In genomic region chr19:11769257-11769920, GRCm38 (mm10) we compare ENCODE assay signal across 8 mouse cellular contexts. TPM values are rescaled to one million over a fixed set of nuclear protein-coding genes. Genes with fewer than 3 reads are reported as not detected.
DNase-seq lines count a peak whose midpoint lies in the region; ATAC-seq and TF ChIP-seq lines count a peak whose summit lies in the region.
"Had no signal": no experiment of that assay in that cellular context is flagged by ENCODE, and none has a peak within 500 bp of the region (broad histone marks: within the 10 kb centered on the region; RNA-seq: fewer than 3 reads in every experiment).

No protein-coding gene starts in this region.

- no peak for TF ChIP-seq CTCF in kidney, adult 2 months (conservative IDR thresholded peaks at IDR 0.05; ENCODE audit: insufficient read depth, insufficient read length, low read depth, low read length)

- TF ChIP-seq POLR2A in kidney, adult 2 months (IDR thresholded peaks at IDR 0.05; ENCODE audit: low read depth, low read length): no peak

- peaks cover 4% of the 10 kb centered on the region; the same call in 1 of the 2 replicates for H3K27me3 ChIP-seq in kidney, embryonic 16.5 days (ENCODE audit: insufficient read depth, low read length)
- H3K27me3 ChIP-seq in kidney, adult 2 months (replicated peaks; ENCODE audit: control insufficient read depth, insufficient read depth, low read length): no peaks in the 10 kb centered on the region
- no peaks in the 10 kb centered on the region for H3K27me3 ChIP-seq in forebrain, embryonic 12.5 days
- H3K27me3 ChIP-seq in intestine, embryonic 14.5 days (replicated peaks; ENCODE audit: control insufficient read depth, insufficient read depth, low read length): no peaks in the 10 kb centered on the region

- H3K9ac ChIP-seq in kidney, embryonic 16.5 days (replicated peaks; ENCODE audit: low read length): no peak overlapping the region
- H3K9ac ChIP-seq in forebrain, embryonic 12.5 days: no peak overlapping the region
- no peak overlapping the region for H3K9ac ChIP-seq in intestine, embryonic 14.5 days (ENCODE audit: low read length)

- WGBS in kidney, embryonic 16.5 days: 92% methylated on average over 5 of the region's 5 CpGs
- 86% methylated on average over 5 of the region's 5 CpGs for WGBS in kidney, adult 2 months
- 89% methylated on average over 5 of the region's 5 CpGs for WGBS in forebrain, embryonic 12.5 days
- WGBS in intestine, embryonic 14.5 days: 84% methylated on average over 5 of the region's 5 CpGs

- H3K4me2 ChIP-seq in kidney, embryonic 16.5 days (replicated peaks; ENCODE audit: low read depth, low read length): peak overlapping the region; percentile 74
- H3K4me2 ChIP-seq in forebrain, embryonic 12.5 days: peak overlapping the region; percentile 54; the same call in 1 of the 2 replicates
- peak overlapping the region; percentile 79 for H3K4me2 ChIP-seq in intestine, embryonic 14.5 days (ENCODE audit: low read length)

- no peaks in the 10 kb centered on the region for H3K9me3 ChIP-seq in kidney, embryonic 16.5 days (ENCODE audit: low read length)
- no peaks in the 10 kb centered on the region for H3K9me3 ChIP-seq in forebrain, embryonic 12.5 days
- H3K9me3 ChIP-seq in intestine, embryonic 14.5 days (ENCODE audit: control insufficient read depth, low read length): no peaks in the 10 kb centered on the region

- H3K4me1 ChIP-seq in kidney, embryonic 16.5 days (ENCODE audit: insufficient read depth, low read length): peaks cover 8% of the 10 kb centered on the region
- H3K4me1 ChIP-seq in kidney, adult 2 months (ENCODE audit: control insufficient read depth, insufficient read depth, low read length): peaks cover 7% of the 10 kb centered on the region; the same call in 1 of the 2 replicates
- peaks cover 8% of the 10 kb centered on the region for H3K4me1 ChIP-seq in forebrain, embryonic 12.5 days
- H3K4me1 ChIP-seq in intestine, embryonic 14.5 days (replicated peaks; ENCODE audit: control insufficient read depth, insufficient read depth, low read length): peaks cover 6% of the 10 kb centered on the region

- peak overlapping the region; percentile 76; the same call in 1 of the 2 replicates for H3K4me3 ChIP-seq in kidney, embryonic 16.5 days (ENCODE audit: low read length)
- no peak overlapping the region for H3K4me3 ChIP-seq in kidney, adult 2 months (ENCODE audit: insufficient read depth, low read depth, low read length)
- H3K4me3 ChIP-seq in forebrain, embryonic 12.5 days (replicated peaks): no peak overlapping the region
- H3K4me3 ChIP-seq in intestine, embryonic 14.5 days (ENCODE audit: low read depth, low read length): peak overlapping the region; percentile 58; the same call in 1 of the 2 replicates

- DNase-seq in kidney, adult 2 months: no peak
- no peak for DNase-seq in intestine, embryonic 14.5 days (ENCODE audit: low spot score)
- DNase-seq in naive thymus-derived CD4-positive, alpha-beta T cell, adult 2 months (ENCODE audit: low read depth): peak; percentile 15
- DNase-seq in ovary, postnatal 36 days (ENCODE audit: low spot score): no peak

- no peak overlapping the region for H3K27ac ChIP-seq in kidney, embryonic 16.5 days (ENCODE audit: low read length)
- no peak overlapping the region for H3K27ac ChIP-seq in kidney, adult 2 months (ENCODE audit: insufficient read depth, low read depth, low read length)
- no peak overlapping the region for H3K27ac ChIP-seq in forebrain, embryonic 12.5 days
- H3K27ac ChIP-seq in intestine, embryonic 14.5 days (ENCODE audit: low read depth): no peak overlapping the region

- peaks cover 9% of the 10 kb centered on the region for H3K36me3 ChIP-seq in kidney, embryonic 16.5 days (ENCODE audit: insufficient read depth, low read length)
- no peaks in the 10 kb centered on the region for H3K36me3 ChIP-seq in kidney, adult 2 months (ENCODE audit: control insufficient read depth, insufficient read depth, low read length)
- H3K36me3 ChIP-seq in forebrain, embryonic 12.5 days (replicated peaks): peaks cover 13% of the 10 kb centered on the region
- peaks cover 20% of the 10 kb centered on the region for H3K36me3 ChIP-seq in intestine, embryonic 14.5 days (ENCODE audit: control insufficient read depth, insufficient read depth, low read length)

- peak; percentile 36; the same call in 1 of the 2 replicates for ATAC-seq in kidney, embryonic 16.5 days (ENCODE audit: low FRiP score, low TSS enrichment)
- ATAC-seq in forebrain, embryonic 12.5 days (ENCODE audit: low FRiP score): peak; percentile 49; the same call in 1 of the 2 replicates
- ATAC-seq in intestine, embryonic 14.5 days (replicated peaks; ENCODE audit: low FRiP score, low TSS enrichment, low read depth): no peak; the same call in 1 of the 2 replicates
- no peak for ATAC-seq in cerebellum, adult (ENCODE audit: insufficient number of reproducible peaks, low FRiP score, low TSS enrichment)

RNA-seq across cellular contexts. Expression of gene Mrpl16, which starts 0.8 kb away (rescaled TPM):
- polyA plus RNA-seq in kidney, embryonic 16.5 days (2015; fragmentation: Nextera tagmentation; extraction: Ambion mirVana): 49.2 and 54.4 TPM in 2 replicates
- 28.9 and 42.4 TPM in 2 replicates for polyA plus RNA-seq in kidney, adult 2 months (2012; rRNA removed)
- 43.6 and 49.0 TPM in 2 replicates for polyA plus RNA-seq in forebrain, embryonic 12.5 days (2016; fragmentation: Nextera tagmentation; extraction: Ambion mirVana)
- 67.1 and 67.8 TPM in 2 replicates for polyA plus RNA-seq in intestine, embryonic 14.5 days (2014; fragmentation: Nextera tagmentation; extraction: Ambion mirVana)

RNA-seq across cellular contexts. Expression of gene Gif, which starts 22.0 kb away (rescaled TPM):
- not detected in 2 replicates for polyA plus RNA-seq in kidney, embryonic 16.5 days (2015; fragmentation: Nextera tagmentation; extraction: Ambion mirVana)
- not detected in 2 replicates for polyA plus RNA-seq in kidney, adult 2 months (2012; rRNA removed)
- not detected in 2 replicates for polyA plus RNA-seq in forebrain, embryonic 12.5 days (2016; fragmentation: Nextera tagmentation; extraction: Ambion mirVana)
- polyA plus RNA-seq in intestine, embryonic 14.5 days (2014; fragmentation: Nextera tagmentation; extraction: Ambion mirVana): not detected in 2 replicates
- polyA plus RNA-seq: brain, embryonic 14.5 days had no signal

RNA-seq across cellular contexts. Expression of gene Stx3, which starts 49.8 kb away (rescaled TPM):
- 25.5 and 26.5 TPM in 2 replicates for polyA plus RNA-seq in kidney, embryonic 16.5 days (2015; fragmentation: Nextera tagmentation; extraction: Ambion mirVana)
- polyA plus RNA-seq in kidney, adult 2 months (2012; rRNA removed): 23.0 and 23.9 TPM in 2 replicates
- polyA plus RNA-seq in forebrain, embryonic 12.5 days (2016; fragmentation: Nextera tagmentation; extraction: Ambion mirVana): 7.5 and 8.1 TPM in 2 replicates
- polyA plus RNA-seq in intestine, embryonic 14.5 days (2014; fragmentation: Nextera tagmentation; extraction: Ambion mirVana): 28.4 and 30.0 TPM in 2 replicates

Comparison
In these comparisons a context has a peak if more than half of its experiments do, and no peak if none do; other contexts are left out.
1. H3K4me3 ChIP-seq: peak in kidney, embryonic 16.5 days (single experiment) and intestine, embryonic 14.5 days (single experiment); none in kidney, adult 2 months (single experiment) and forebrain, embryonic 12.5 days (single experiment).
2. ATAC-seq: peak in kidney, embryonic 16.5 days (single experiment) and forebrain, embryonic 12.5 days (single experiment); none in intestine, embryonic 14.5 days (single experiment) and cerebellum, adult (single experiment).
3. Peak in every context shown above with its lines, with median percentiles within 50 percentile points of each other: H3K4me2 ChIP-seq.